Mouse (Mus musculus): ENCODE data around the gene Olfr957. TPM values are rescaled to one million over a fixed set of nuclear protein-coding genes. Genes with fewer than 3 reads are reported as not detected.

Gene Olfr957
- polyA plus RNA-seq, 1 experiment from 2014 or later = not detected

Other genes with a start within 250 kb of the Olfr957 start
- not detected in 2 replicates for gene Olfr945, start 239.0 kb downstream of the Olfr957 start, polyA plus RNA-seq (2016; fragmentation: Nextera tagmentation; extraction: Ambion mirVana)
- not detected in 2 replicates for gene Olfr948, start 189.8 kb downstream of the Olfr957 start, polyA plus RNA-seq (2016; fragmentation: Nextera tagmentation; extraction: Ambion mirVana)
- not detected in 2 replicates for gene Olfr951, start 128.4 kb downstream of the Olfr957 start, polyA plus RNA-seq (2016; fragmentation: Nextera tagmentation; extraction: Ambion mirVana)
- not detected in 2 replicates for gene Olfr952, start 88.7 kb downstream of the Olfr957 start, polyA plus RNA-seq (2016; fragmentation: Nextera tagmentation; extraction: Ambion mirVana)
- not detected in 2 replicates for gene Olfr954, start 59.1 kb downstream of the Olfr957 start, polyA plus RNA-seq (2016; fragmentation: Nextera tagmentation; extraction: Ambion mirVana)
- not detected in 2 replicates for gene Olfr955, start 43.9 kb downstream of the Olfr957 start, polyA plus RNA-seq (2016; fragmentation: Nextera tagmentation; extraction: Ambion mirVana)
- gene Olfr44, start 21.8 kb downstream of the Olfr957 start, polyA plus RNA-seq (2016; fragmentation: Nextera tagmentation; extraction: Ambion mirVana) = not detected in 2 replicates
- not detected in 2 replicates for gene Olfr958, start 38.2 kb upstream of the Olfr957 start, polyA plus RNA-seq (2016; fragmentation: Nextera tagmentation; extraction: Ambion mirVana)
- not detected in 2 replicates for gene Olfr959, start 59.8 kb upstream of the Olfr957 start, polyA plus RNA-seq (2016; fragmentation: Nextera tagmentation; extraction: Ambion mirVana)
- gene AW551984, start 88.6 kb upstream of the Olfr957 start, polyA plus RNA-seq (2016; fragmentation: Nextera tagmentation; extraction: Ambion mirVana) = 9.3 and 12.8 TPM in 2 replicates
- gene Olfr148, start 94.8 kb upstream of the Olfr957 start, polyA plus RNA-seq (2016; fragmentation: Nextera tagmentation; extraction: Ambion mirVana) = not detected in 2 replicates
- gene Olfr960, start 105.6 kb upstream of the Olfr957 start, polyA plus RNA-seq (2016; fragmentation: Nextera tagmentation; extraction: Ambion mirVana) = not detected in 2 replicates
- gene Olfr961, start 129.3 kb upstream of the Olfr957 start, polyA plus RNA-seq (2016; fragmentation: Nextera tagmentation; extraction: Ambion mirVana) = not detected in 2 replicates
- not detected in 2 replicates for gene Olfr963, start 151.4 kb upstream of the Olfr957 start, polyA plus RNA-seq (2016; fragmentation: Nextera tagmentation; extraction: Ambion mirVana)
- not detected in 2 replicates for gene Olfr149, start 191.3 kb upstream of the Olfr957 start, polyA plus RNA-seq (2016; fragmentation: Nextera tagmentation; extraction: Ambion mirVana)
- not detected in 2 replicates for gene Olfr965, start 195.5 kb upstream of the Olfr957 start, polyA plus RNA-seq (2016; fragmentation: Nextera tagmentation; extraction: Ambion mirVana)
- gene Olfr150, start 215.2 kb upstream of the Olfr957 start, polyA plus RNA-seq (2016; fragmentation: Nextera tagmentation; extraction: Ambion mirVana) = not detected in 2 replicates
- gene Olfr967, start 230.4 kb upstream of the Olfr957 start, polyA plus RNA-seq (2016; fragmentation: Nextera tagmentation; extraction: Ambion mirVana) = not detected in 2 replicates